Mouse (Mus musculus): ENCODE results near the gene Rapgef5.

DNA sequence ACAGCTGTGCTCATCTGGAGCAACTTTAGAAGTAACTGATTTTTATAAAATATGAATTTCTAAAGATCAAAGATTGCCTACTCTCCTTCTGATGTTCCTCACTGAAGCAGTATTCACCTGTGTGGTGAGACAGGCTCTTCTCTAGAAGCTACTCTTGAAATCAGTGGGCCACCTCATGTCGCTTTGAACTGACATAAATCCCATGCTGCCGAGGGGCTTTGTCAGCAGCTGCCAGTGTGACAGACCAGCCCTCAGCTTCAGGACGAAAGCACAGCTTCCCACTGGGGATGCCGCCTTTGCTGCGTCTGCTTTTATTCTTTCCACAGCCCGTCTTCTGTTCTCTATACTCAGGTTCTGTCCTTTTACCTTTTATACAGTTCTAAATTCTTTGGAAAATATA lies 197.3 kb downstream of the Rapgef5 start:
- no peak for TF ChIP-seq GATA1 (IDR thresholded peaks at IDR 0.05; ENCODE audit: low read length)
- TF ChIP-seq TAL1 (IDR thresholded peaks at IDR 0.05; ENCODE audit: low read length), result no peak
